Mouse (Mus musculus) stomach, embryonic 14.5 days (tissue): ENCODE data around the gene Dydc1. TPM values are rescaled to one million over a fixed set of nuclear protein-coding genes. Genes with fewer than 3 reads are reported as not detected.

Experiments
- ATAC-seq: fragments of 200-750 bp; cut with Nextera tagmentation; 2 replicates; pipeline ENCODE4 v1.8.0; 2017; ENCODE audit warnings: low read depth, moderate TSS enrichment; ENCODE audit not compliant: insufficient number of reproducible peaks, insufficient read depth, low FRiP score
- H3K27ac ChIP-seq: fragments of 300-500 bp; sonication (generic); 2 replicates; pipeline ENCODE4 v1.5.1; 2014; ENCODE audit warnings: mild to moderate bottlenecking, low read length, moderate library complexity, mixed read lengths
- H3K27me3 ChIP-seq: fragments of 300-500 bp; sonication (generic); 2 replicates; pipeline ENCODE4 v1.6.1; 2014; ENCODE audit warnings: low read length, control low read depth, mixed read lengths; ENCODE audit not compliant: control insufficient read depth, insufficient read depth
- H3K36me3 ChIP-seq: fragments of 300-500 bp; sonication (generic); 2 replicates; pipeline ENCODE4 v1.6.1; 2014; ENCODE audit warnings: mild to moderate bottlenecking, control low read depth, low read length, moderate library complexity, mixed read lengths; ENCODE audit not compliant: control insufficient read depth, insufficient read depth
- H3K4me1 ChIP-seq: fragments of 300-500 bp; sonication (generic); 2 replicates; pipeline ENCODE4 v1.6.1; 2014; ENCODE audit warnings: low read length, control low read depth, mixed read lengths; ENCODE audit not compliant: control insufficient read depth, insufficient read depth
- H3K4me2 ChIP-seq: fragments of 300-500 bp; sonication (generic); replicated peaks from 2 replicates; pipeline ENCODE4 v1.6.1; 2014; ENCODE audit warnings: low read depth, low read length, control low read depth
- H3K4me3 ChIP-seq: fragments of 300-500 bp; sonication (generic); 2 replicates; pipeline ENCODE4 v1.5.1; 2014; ENCODE audit warnings: low read depth, low read length, control low read depth
- H3K9ac ChIP-seq: fragments of 300-500 bp; sonication (generic); replicated peaks from 2 replicates; pipeline ENCODE4 v1.6.1; 2014; ENCODE audit warnings: low read depth, mild to moderate bottlenecking, control low read depth, low read length, moderate library complexity, mixed read lengths
- H3K9me3 ChIP-seq: fragments of 300-500 bp; sonication (generic); 2 replicates; pipeline ENCODE4 v1.6.1; 2016; ENCODE audit warnings: low read depth, low read length, control low read depth; ENCODE audit not compliant: control insufficient read depth
- WGBS: fragments of 180-500 bp; shearing (Covaris S2); extraction: QIAGEN DNeasy Blood & Tissue Kit; methylation state at CpG from one replicate; pipeline ENCODE4 v1.1.7; 2014; 5-methylcytosine and 5-hydroxymethylcytosine counted together
- polyA plus RNA-seq: library from polyadenylated mRNA; unstranded; fragments of >200 nt; fragmentation: Nextera tagmentation; extraction: Ambion mirVana; gene quantifications from 2 replicates; pipeline ENCODE4 v1.2.1, GENCODE M21; 2014

Gene Dydc1
- polyA plus RNA-seq, 1 experiment from 2014 or later, result not detected

DNA sequence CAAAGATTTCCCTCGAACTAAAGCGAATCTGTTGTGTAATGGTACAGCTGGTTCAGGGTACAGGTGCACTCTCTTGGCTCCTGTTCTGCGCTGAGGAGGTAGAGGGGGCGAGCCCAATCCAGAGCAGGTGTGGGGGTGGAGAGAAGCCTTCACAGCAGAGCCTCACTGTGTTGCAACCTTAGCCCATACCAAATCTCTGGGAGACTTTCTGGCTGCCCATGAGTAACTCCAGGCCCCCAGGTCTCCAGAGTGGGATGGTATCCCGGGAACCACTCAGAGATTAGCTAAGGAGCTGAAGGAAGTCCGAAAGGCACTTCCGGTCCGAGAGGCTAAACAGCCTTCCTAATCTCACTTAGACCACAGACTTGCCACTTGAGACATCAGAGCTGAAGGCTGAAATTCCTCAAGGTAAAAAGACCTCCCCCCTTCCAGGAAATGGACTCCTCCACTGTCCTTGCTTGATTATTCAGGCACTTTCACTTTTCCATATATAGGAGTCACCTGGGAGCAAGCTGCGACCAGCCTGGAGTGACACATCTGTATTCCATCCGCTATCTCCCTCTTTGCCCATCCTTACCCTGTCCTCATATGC lies 32.2 kb downstream of the Dydc1 start, which contains the start of gene Mat1a:
Mat1a (plus strand) TSS at position 183 of the 592 bp plus-strand sequence.
- Histone ChIP-seq H3K27me3 (no peaks in the 10 kb centered on the region), H3K4me3 (no peak within 1 kb of the TSS), H3K4me2 (no peak within 1 kb of the TSS), H3K9me3 (no peaks in the 10 kb centered on the region), H3K9ac (no peak within 1 kb of the TSS), H3K4me1 (no peaks in the 10 kb centered on the region), H3K27ac (no peak within 1 kb of the TSS), H3K36me3 (no peaks in the 10 kb centered on the region)
- ATAC-seq, result peak; percentile 74; the same call in 1 of the 2 replicates
- 60% methylated on average over 10 of the region's 10 CpGs for WGBS

DNA sequence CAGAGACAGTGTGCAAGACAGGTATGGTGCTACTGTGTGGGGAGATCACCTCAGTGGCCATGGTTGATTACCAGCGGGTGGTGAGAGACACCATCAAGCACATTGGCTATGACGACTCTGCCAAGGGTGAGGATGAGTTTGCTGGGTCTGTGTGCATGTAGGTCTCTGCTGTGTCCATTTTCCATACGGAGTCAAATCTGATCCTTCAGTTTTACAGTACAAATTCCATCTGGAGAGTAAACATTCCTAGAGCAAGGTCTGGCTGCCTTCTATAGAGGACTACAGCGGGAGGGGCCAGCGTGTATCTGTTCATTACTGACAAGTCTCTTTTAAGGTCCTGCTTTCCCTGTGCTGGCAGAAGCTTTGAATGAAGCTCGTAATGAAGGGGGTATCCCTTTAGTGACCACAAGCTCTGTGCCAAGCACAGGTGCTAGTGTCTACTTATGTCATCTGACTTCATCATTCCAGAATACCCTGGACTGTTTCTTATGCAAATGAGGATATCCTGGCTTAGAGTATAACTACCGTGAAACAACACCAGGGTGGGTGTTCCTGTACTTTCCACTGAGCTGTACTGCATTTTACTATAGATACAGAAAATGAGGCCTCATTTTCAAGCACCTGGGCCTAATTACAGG lies 38.4 kb downstream of the Dydc1 start:
- ATAC-seq, result no peak
- Histone ChIP-seq H3K9ac (no peak overlapping the region), H3K4me3 (no peak overlapping the region), H3K36me3 (no peaks in the 10 kb centered on the region), H3K27me3 (no peaks in the 10 kb centered on the region), H3K27ac (no peak overlapping the region), H3K4me2 (no peak overlapping the region), H3K9me3 (no peaks in the 10 kb centered on the region), H3K4me1 (no peaks in the 10 kb centered on the region)
- WGBS, result 86% methylated on average over 7 of the region's 7 CpGs

DNA sequence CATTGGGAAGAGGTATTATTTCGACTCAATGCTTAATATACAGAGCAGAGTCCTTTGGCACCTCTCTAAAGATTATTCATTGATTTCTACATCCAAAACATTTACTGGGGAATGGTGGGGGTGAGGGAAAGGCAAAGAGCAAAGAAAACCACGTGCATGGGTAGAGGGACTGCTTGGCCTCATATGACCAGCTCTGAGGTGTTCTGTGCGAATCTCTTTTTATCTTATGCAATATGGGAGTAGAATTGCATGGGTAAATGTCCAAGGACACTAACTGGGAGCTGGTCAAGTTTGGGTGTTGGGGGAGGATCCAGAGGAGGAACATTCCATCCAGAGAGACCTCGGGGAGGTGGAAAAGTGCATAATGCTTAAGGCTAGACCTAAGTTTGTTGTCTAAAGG lies 40.2 kb downstream of the Dydc1 start:
- Histone ChIP-seq H3K36me3 (no peaks in the 10 kb centered on the region), H3K9ac (no peak overlapping the region), H3K27ac (no peak overlapping the region), H3K4me3 (no peak overlapping the region), H3K9me3 (no peaks in the 10 kb centered on the region), H3K4me1 (no peaks in the 10 kb centered on the region), H3K27me3 (no peaks in the 10 kb centered on the region), H3K4me2 (no peak overlapping the region)
- ATAC-seq, result no peak
- 78% methylated on average over 4 of the region's 4 CpGs for WGBS

- no peak overlapping the region for H3K4me2 ChIP-seq
- H3K4me1 ChIP-seq, result no peaks in the 10 kb centered on the region
- H3K36me3 ChIP-seq, result no peaks in the 10 kb centered on the region
- no peak overlapping the region for H3K9ac ChIP-seq
- no peak for ATAC-seq
- H3K27me3 ChIP-seq, result no peaks in the 10 kb centered on the region
- WGBS, result 77% methylated on average over 3 of the region's 3 CpGs
- H3K4me3 ChIP-seq, result no peak overlapping the region
- H3K27ac ChIP-seq, result no peak overlapping the region
- H3K9me3 ChIP-seq, result no peaks in the 10 kb centered on the region
Observed at GRCm38 (mm10) chr14:41116271-41116670, 43.6 kb downstream of the Dydc1 start.

GRCm38 (mm10) chr14:41124683-41125082 lies 52.0 kb downstream of the Dydc1 start:
- H3K27ac ChIP-seq, result no peak overlapping the region
- H3K9me3 ChIP-seq, result no peaks in the 10 kb centered on the region
- no peaks in the 10 kb centered on the region for H3K36me3 ChIP-seq
- no peak overlapping the region for H3K4me3 ChIP-seq
- no peak for ATAC-seq
- no peak overlapping the region for H3K4me2 ChIP-seq
- 82% methylated on average over 5 of the region's 5 CpGs for WGBS
- no peak overlapping the region for H3K9ac ChIP-seq
- H3K27me3 ChIP-seq, result no peaks in the 10 kb centered on the region
- H3K4me1 ChIP-seq, result no peaks in the 10 kb centered on the region

DNA sequence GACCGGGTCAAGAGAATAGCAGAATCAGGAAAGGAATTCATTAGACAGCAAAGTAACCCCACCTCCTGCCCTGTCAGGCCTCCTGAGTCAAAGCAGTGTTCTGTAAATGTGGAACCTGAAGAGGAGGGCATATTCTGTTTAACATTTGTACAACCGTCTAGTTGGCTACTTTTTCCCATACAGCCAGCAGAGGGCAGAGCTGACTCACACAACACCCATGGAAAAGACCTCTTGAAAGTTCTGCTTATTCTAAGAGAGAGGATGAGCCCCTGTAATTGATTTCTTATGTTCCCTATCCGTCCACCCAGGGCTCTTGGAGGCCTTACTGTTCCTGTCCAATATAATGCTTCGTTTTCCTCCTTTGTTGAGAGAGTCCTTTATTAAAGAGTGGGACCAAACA lies 55.3 kb downstream of the Dydc1 start:
- H3K9me3 ChIP-seq, result no peaks in the 10 kb centered on the region
- no peak overlapping the region for H3K4me3 ChIP-seq
- 0 out of 2 replicates have a peak, but pooled peaks have one; percentile 23 for ATAC-seq
- H3K36me3 ChIP-seq, result no peaks in the 10 kb centered on the region
- no peak overlapping the region for H3K4me2 ChIP-seq
- H3K27me3 ChIP-seq, result no peaks in the 10 kb centered on the region
- H3K4me1 ChIP-seq, result no peaks in the 10 kb centered on the region
- H3K27ac ChIP-seq, result no peak overlapping the region
- H3K9ac ChIP-seq, result no peak overlapping the region
- 11% methylated on average over 4 of the region's 4 CpGs for WGBS

- no peak for ATAC-seq
- no peaks in the 10 kb centered on the region for H3K36me3 ChIP-seq
- H3K4me2 ChIP-seq, result no peak within 1 kb of the TSS
- no peak within 1 kb of the TSS for H3K9ac ChIP-seq
- WGBS, result 63% methylated on average over 7 of the region's 7 CpGs
- no peak within 1 kb of the TSS for H3K27ac ChIP-seq
- no peaks in the 10 kb centered on the region for H3K9me3 ChIP-seq
- H3K27me3 ChIP-seq, result no peaks in the 10 kb centered on the region
- H3K4me1 ChIP-seq, result no peaks in the 10 kb centered on the region
- H3K4me3 ChIP-seq, result no peak within 1 kb of the TSS
Observed at GRCm38 (mm10) chr14:41131540-41131939, 58.8 kb downstream of the Dydc1 start, which contains the start of gene Sftpa1. Sftpa1 (plus strand) TSS chr14:41131782.

DNA sequence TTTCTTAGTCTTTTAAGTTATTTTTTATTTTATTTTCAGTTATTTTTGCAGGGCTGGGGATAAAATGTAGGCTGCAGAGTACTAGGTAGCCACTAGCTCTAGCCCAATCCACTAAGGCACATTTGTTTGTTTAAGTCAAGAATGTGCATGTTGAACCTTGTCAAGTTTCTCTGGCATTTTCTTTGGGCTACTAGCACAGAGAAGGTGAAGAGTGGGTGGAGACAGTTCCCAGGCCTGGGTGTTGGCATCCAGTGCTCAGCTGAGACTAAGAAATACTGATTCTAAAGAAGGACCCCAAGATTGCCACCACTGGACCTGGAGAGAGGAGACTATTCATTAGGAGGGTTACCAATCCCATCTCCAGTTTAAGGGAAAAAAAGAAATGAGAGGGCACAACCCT lies 64.3 kb downstream of the Dydc1 start:
- H3K27me3 ChIP-seq, result no peaks in the 10 kb centered on the region
- no peak overlapping the region for H3K4me2 ChIP-seq
- no peaks in the 10 kb centered on the region for H3K4me1 ChIP-seq
- no peak overlapping the region for H3K27ac ChIP-seq
- no peaks in the 10 kb centered on the region for H3K36me3 ChIP-seq
- no peak for ATAC-seq
- no peak overlapping the region for H3K4me3 ChIP-seq
- H3K9me3 ChIP-seq, result no peaks in the 10 kb centered on the region
- H3K9ac ChIP-seq, result no peak overlapping the region

- H3K9me3 ChIP-seq, result no peaks in the 10 kb centered on the region
- no peak overlapping the region for H3K9ac ChIP-seq
- no peak overlapping the region for H3K4me3 ChIP-seq
- 90% methylated on average over 1 of the region's 1 CpGs for WGBS
- H3K4me2 ChIP-seq, result no peak overlapping the region
- no peaks in the 10 kb centered on the region for H3K4me1 ChIP-seq
- no peaks in the 10 kb centered on the region for H3K27me3 ChIP-seq
- ATAC-seq, result no peak
- no peak overlapping the region for H3K27ac ChIP-seq
- H3K36me3 ChIP-seq, result no peaks in the 10 kb centered on the region
Observed at GRCm38 (mm10) chr14:41140686-41141085, 68.0 kb downstream of the Dydc1 start.
